Mouse (Mus musculus) heart, postnatal 0 days (tissue): ENCODE measurements around the gene Tcte1. TPM values are rescaled to one million over a fixed set of nuclear protein-coding genes. Genes with fewer than 3 reads are reported as not detected.
A peak's percentile ranks its signal among the peaks of the same experiment; 100 is the strongest.

ENCODE experiments used
- ATAC-seq: fragments of 200-750 bp; cut with Nextera tagmentation; 2 replicates; pipeline ENCODE4 v1.8.0; 2017; ENCODE audit warnings: low read depth, moderate number of reproducible peaks, moderate library complexity; ENCODE audit not compliant: insufficient read depth
- DNase-seq: peaks from one replicate; pipeline ENCODE4 v3.0.0-alpha.2; 2016; ENCODE audit warnings: low spot score
- H3K27ac ChIP-seq: fragments of 300-500 bp; sonication (generic); 2 replicates; pipeline ENCODE4 v1.5.1; 2014; ENCODE audit warnings: low read depth, mild to moderate bottlenecking
- H3K27me3 ChIP-seq: fragments of 300-500 bp; sonication (generic); 2 replicates; pipeline ENCODE4 v1.6.1; 2014; ENCODE audit warnings: low read length, mixed read lengths; ENCODE audit not compliant: control insufficient read depth, insufficient read depth
- H3K36me3 ChIP-seq: fragments of 300-500 bp; sonication (generic); replicated peaks from 2 replicates; pipeline ENCODE4 v1.6.1; 2014; ENCODE audit warnings: low read length, mixed read lengths; ENCODE audit not compliant: control insufficient read depth, insufficient read depth
- H3K4me1 ChIP-seq: fragments of 300-500 bp; sonication (generic); 2 replicates; pipeline ENCODE4 v1.6.1; 2014; ENCODE audit warnings: antibody characterized with exemption; ENCODE audit not compliant: control insufficient read depth, insufficient read depth
- H3K4me2 ChIP-seq: fragments of 300-500 bp; sonication (generic); 2 replicates; pipeline ENCODE4 v1.6.1; 2014; ENCODE audit warnings: low read depth, mild to moderate bottlenecking, low read length, moderate library complexity
- H3K4me3 ChIP-seq: fragments of 300-500 bp; sonication (generic); 2 replicates; pipeline ENCODE4 v1.5.1; 2014; ENCODE audit warnings: low read depth, low read length
- H3K9ac ChIP-seq: fragments of 300-500 bp; sonication (generic); replicated peaks from 2 replicates; pipeline ENCODE4 v1.6.1; 2014; ENCODE audit warnings: low read depth, low read length, mixed read lengths
- H3K9me3 ChIP-seq: fragments of 300-500 bp; sonication (generic); replicated peaks from 2 replicates; pipeline ENCODE4 v1.6.1; 2016; ENCODE audit warnings: low read length; ENCODE audit not compliant: control insufficient read depth
- CTCF ChIP-seq: IDR thresholded peaks from 2 replicates; pipeline ENCODE4 v1.5.1; 2016; ENCODE audit warnings: antibody characterized with exemption, control low read depth, low read depth
- EP300 ChIP-seq: IDR thresholded peaks from 2 replicates; pipeline ENCODE4 v1.6.1; 2016; ENCODE audit warnings: antibody characterized with exemption, low read depth
- WGBS: fragments of 180-500 bp; shearing (Covaris S2); extraction: QIAGEN DNeasy Blood & Tissue Kit; methylation state at CpG from one replicate; pipeline ENCODE4 v1.1.7; 2014; 5-methylcytosine and 5-hydroxymethylcytosine counted together
- polyA plus RNA-seq: library from polyadenylated mRNA; unstranded; fragments of >200 nt; fragmentation: Nextera tagmentation; extraction: Ambion mirVana; gene quantifications from 2 replicates; pipeline ENCODE4 v1.2.1, GENCODE M21; 2015
- total RNA-seq: library from RNA; depleted of rRNA; stranded (reverse); fragments of >200 nt; gene quantifications from 2 replicates; pipeline ENCODE4 v1.2.3, GENCODE M21; 2014; ENCODE audit warnings: low replicate concordance; rRNA removed

The Tcte1 gene
- total and polyA plus RNA-seq, 2 experiments from 2014 or later, result not detected

DNA sequence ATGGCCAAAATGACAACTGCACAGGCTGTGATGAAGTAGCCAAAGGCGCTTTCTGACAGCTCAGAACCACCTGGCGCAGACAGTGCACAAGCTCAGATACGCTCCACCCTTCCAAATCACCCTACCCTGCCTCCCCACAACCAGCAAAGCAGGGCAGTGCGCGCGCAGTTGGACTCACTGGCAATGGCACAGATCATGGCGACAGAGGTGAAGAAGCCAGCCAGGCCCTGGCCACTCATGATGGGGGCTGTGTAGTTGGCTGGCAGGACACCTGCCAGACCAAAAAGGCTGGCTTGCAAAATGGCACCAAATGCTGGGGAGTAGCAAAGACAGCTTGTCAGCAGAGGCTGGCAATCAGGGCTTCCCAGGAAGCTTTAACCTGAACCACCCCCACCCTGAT, 66.0 kb downstream of the Tcte1 start:
- Histone ChIP-seq H3K4me3 (no peak overlapping the region), H3K27me3 (no peaks in the 10 kb centered on the region), H3K4me2 (no peak overlapping the region), H3K9ac (no peak overlapping the region), H3K9me3 (no peaks in the 10 kb centered on the region), H3K4me1 (peaks cover 53% of the 10 kb centered on the region), H3K27ac (no peak overlapping the region), H3K36me3 (peaks cover 32% of the 10 kb centered on the region)
- no peak for ATAC-seq
- TF ChIP-seq CTCF, result no peak
- DNase-seq, result no peak
- 93% methylated on average over 7 of the region's 7 CpGs for WGBS

DNA sequence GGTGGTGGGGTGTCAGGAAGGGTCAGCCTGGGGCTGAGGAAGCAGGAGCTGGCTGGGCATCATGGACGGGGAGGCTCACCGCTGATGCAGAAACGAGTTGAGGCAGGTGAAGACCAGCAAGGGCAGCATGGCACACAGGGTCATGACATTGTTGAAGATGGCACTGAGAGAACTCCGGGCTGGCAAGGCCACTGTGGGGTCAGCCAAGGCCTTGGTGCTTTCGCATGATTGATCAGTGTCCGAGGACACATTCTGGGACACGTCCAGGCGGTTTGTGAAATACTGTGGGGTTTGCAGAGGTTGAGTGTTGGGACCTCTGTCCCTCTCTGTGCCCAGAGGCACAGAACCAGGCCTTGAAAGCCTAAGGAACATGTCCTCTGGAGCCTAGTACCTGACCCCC, 66.6 kb downstream of the Tcte1 start:
- Histone ChIP-seq H3K9me3 (no peaks in the 10 kb centered on the region), H3K4me1 (peaks cover 53% of the 10 kb centered on the region), H3K9ac (no peak overlapping the region), H3K4me2 (no peak overlapping the region), H3K27me3 (no peaks in the 10 kb centered on the region), H3K27ac (no peak overlapping the region), H3K36me3 (peaks cover 32% of the 10 kb centered on the region), H3K4me3 (no peak overlapping the region)
- TF ChIP-seq CTCF (no peak), EP300 (no peak)
- ATAC-seq, result no peak
- WGBS, result 88% methylated on average over 8 of the region's 8 CpGs
- no peak for DNase-seq

DNA sequence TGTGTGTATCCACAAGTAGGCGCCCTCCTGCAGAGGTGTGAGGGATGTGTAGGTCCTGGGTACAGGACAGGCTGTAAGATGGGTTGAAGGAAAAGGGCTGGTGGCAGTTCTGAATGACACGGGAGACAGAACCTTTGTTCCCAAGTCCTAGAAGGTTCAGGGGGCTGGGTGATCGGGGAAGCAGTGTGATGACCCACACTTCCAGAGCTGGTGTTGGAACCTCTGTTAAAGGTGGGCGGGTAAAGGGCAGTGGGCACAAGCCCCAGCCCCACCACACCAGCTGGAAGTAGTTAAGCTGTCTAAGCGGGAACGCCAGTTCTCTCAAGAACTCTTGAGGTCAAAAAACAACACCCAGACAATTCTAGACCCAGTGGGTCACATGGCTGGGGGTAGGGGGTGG, 67.2 kb downstream of the Tcte1 start:
- TF ChIP-seq EP300, result no peak
- no peak for TF ChIP-seq CTCF
- H3K4me1 ChIP-seq, result peaks cover 55% of the 10 kb centered on the region

DNA sequence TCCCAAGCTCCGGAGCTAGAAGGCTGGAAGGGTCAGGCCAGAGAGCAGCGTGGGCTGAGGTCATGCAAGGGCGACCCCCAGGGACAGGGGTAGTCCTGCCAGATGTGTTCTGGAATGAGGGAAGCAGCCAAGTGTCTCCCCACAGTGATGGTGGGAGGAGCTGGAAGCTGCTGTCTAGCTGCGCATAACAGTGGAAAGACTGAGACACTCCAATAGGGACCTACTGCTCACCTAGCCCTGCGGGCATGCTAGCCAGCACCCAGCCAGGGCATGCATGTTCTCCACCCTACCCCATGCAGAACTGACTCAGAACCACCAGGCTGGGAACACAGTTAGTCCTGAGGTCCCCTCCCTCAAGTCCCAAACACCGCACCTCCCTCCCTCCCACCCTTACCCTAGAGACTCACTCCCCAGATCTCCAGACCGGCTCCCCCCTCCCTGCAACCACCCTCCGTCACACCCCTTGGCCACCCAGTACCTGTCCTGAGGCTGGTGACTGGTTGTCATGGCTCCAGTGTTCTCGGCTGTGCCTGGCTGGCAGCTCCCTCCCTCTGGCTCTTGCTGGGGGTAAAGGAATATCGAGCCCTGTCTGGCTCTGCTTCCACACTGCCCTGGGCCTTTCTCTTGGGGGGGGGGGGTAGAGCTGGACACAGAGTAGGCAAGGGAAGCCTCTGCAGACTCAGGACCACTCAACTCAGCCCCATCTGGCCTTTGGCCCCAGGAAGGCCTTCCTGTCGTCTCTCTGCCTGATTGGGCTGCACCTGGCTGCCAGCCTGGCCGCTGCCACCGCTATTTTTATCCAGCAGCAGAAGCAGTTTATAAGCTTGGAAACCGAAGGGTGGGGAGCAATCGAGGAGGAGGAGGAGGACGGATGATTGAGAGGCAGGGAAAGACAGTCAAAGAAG, 68.7 kb downstream of the Tcte1 start:
- 30% methylated on average over 16 of the region's 16 CpGs for WGBS
- Histone ChIP-seq H3K27ac (peak overlapping the region; percentile 85), H3K27me3 (no peaks in the 10 kb centered on the region), H3K9ac (peak overlapping the region; percentile 18), H3K4me3 (peak overlapping the region; percentile 9), H3K4me1 (peaks cover 56% of the 10 kb centered on the region), H3K36me3 (peaks cover 27% of the 10 kb centered on the region), H3K4me2 (peak overlapping the region; percentile 96), H3K9me3 (no peaks in the 10 kb centered on the region)
- DNase-seq (no peak), ATAC-seq (peak; percentile 25)
- TF ChIP-seq EP300 (no peak), CTCF (no peak)

More for the DNA sequence above, 67.2 kb downstream of the Tcte1 start:
- DNase-seq (no peak), ATAC-seq (no peak)
- Histone ChIP-seq H3K36me3 (peaks cover 32% of the 10 kb centered on the region), H3K27ac (no peak overlapping the region), H3K9ac (no peak overlapping the region), H3K27me3 (no peaks in the 10 kb centered on the region), H3K4me3 (no peak overlapping the region), H3K9me3 (no peaks in the 10 kb centered on the region), H3K4me2 (no peak overlapping the region)
- 81% methylated on average over 6 of the region's 6 CpGs for WGBS

Other genes starting within 250 kb of the Tcte1 start
- gene Cdc5l, start 89.7 kb upstream of the Tcte1 start, total RNA-seq, result 16.5 and 19.6 TPM in 2 replicates
- gene Cdc5l, start 89.7 kb upstream of the Tcte1 start, polyA plus RNA-seq, result 31.5 and 35.8 TPM in 2 replicates
- not detected in 2 replicates for gene Spats1, start 48.0 kb upstream of the Tcte1 start, total RNA-seq
- gene Spats1, start 48.0 kb upstream of the Tcte1 start, polyA plus RNA-seq, result 1.0 TPM in 2 replicates
- 25.6 and 33.7 TPM in 2 replicates for gene Aars2, start 16.6 kb upstream of the Tcte1 start, total RNA-seq
- gene Aars2, start 16.6 kb upstream of the Tcte1 start, polyA plus RNA-seq, result 13.9 and 15.0 TPM in 2 replicates
- gene Tmem151b, start 26.2 kb downstream of the Tcte1 start, total RNA-seq, result 0.73 and 0.95 TPM in 2 replicates
- 0.04 and 0.16 TPM in 2 replicates for gene Tmem151b, start 26.2 kb downstream of the Tcte1 start, polyA plus RNA-seq
- 1.2 and 3.0 TPM in 2 replicates for gene Nfkbie, start 32.3 kb downstream of the Tcte1 start, total RNA-seq
- 1.7 and 1.9 TPM in 2 replicates for gene Nfkbie, start 32.3 kb downstream of the Tcte1 start, polyA plus RNA-seq
- gene Slc35b2, start 40.4 kb downstream of the Tcte1 start, total RNA-seq, result 87.8 and 137 TPM in 2 replicates
- gene Slc35b2, start 40.4 kb downstream of the Tcte1 start, polyA plus RNA-seq, result 64.8 and 68.3 TPM in 2 replicates
- gene Hsp90ab1, start 49.8 kb downstream of the Tcte1 start, total RNA-seq, result 716 and 846 TPM in 2 replicates
- 756 and 767 TPM in 2 replicates for gene Hsp90ab1, start 49.8 kb downstream of the Tcte1 start, polyA plus RNA-seq
- 236 and 368 TPM in 2 replicates for gene Slc29a1, start 76.2 kb downstream of the Tcte1 start, total RNA-seq
- gene Slc29a1, start 76.2 kb downstream of the Tcte1 start, polyA plus RNA-seq, result 105 and 107 TPM in 2 replicates
- gene Mymx, start 78.7 kb downstream of the Tcte1 start, total RNA-seq, result not detected in 2 replicates
- gene Mymx, start 78.7 kb downstream of the Tcte1 start, polyA plus RNA-seq, result not detected in 2 replicates
- gene Capn11, start 135.9 kb downstream of the Tcte1 start, total RNA-seq, result 0.43 and 0.76 TPM in 2 replicates
- not detected in 2 replicates for gene Capn11, start 135.9 kb downstream of the Tcte1 start, polyA plus RNA-seq
- gene Mrpl14, start 162.9 kb downstream of the Tcte1 start, total RNA-seq, result 34.7 and 98.0 TPM in 2 replicates
- 152 and 162 TPM in 2 replicates for gene Mrpl14, start 162.9 kb downstream of the Tcte1 start, polyA plus RNA-seq
- 79.1 and 81.5 TPM in 2 replicates for gene Tmem63b, start 163.5 kb downstream of the Tcte1 start, total RNA-seq
- gene Tmem63b, start 163.5 kb downstream of the Tcte1 start, polyA plus RNA-seq, result 45.9 and 53.2 TPM in 2 replicates
- not detected in 2 replicates for gene 1600014C23Rik, start 210.4 kb downstream of the Tcte1 start, total RNA-seq
- gene 1600014C23Rik, start 210.4 kb downstream of the Tcte1 start, polyA plus RNA-seq, result 0.25 TPM in 1 of 2 replicates, not detected in the other